Mouse (Mus musculus) regulatory T cell (primary cell): ENCODE results near the gene Ceacam18.
"Not testable (repeated sequence)": the region's sequence is repeated elsewhere in the genome, so short reads cannot be mapped to it uniquely, and the experiment has no call there.

Experiments used
- in situ Hi-C: fragments of 300-600 bp; cut with MboI, MseI; formaldehyde crosslinking; loops from one replicate; pipeline ENCODE4 v1.15.1; 2025; ENCODE audit warnings: high pct_unique_total_duplicates

Ceacam18 gene

DNA sequence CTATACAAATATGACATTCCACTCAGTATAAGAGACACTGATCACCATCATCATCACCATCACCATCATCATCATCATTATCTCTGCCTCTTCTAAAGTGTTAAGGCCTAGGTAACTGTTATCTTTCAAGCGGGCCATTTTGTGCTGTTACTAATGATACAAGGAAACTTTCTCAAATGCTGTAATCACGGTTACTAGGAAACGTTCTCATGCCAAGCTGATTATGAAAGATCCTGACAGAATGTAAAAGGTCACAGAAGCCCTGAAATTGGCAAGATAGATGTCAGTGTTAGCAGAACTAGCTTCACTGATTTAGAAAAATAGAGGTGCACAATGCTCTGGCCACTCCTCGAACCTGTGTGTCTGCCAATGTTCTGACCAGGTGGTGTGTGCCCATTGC is 32.7 kb downstream of the Ceacam18 start:
- in situ Hi-C loops = not testable (repeated sequence)

DNA sequence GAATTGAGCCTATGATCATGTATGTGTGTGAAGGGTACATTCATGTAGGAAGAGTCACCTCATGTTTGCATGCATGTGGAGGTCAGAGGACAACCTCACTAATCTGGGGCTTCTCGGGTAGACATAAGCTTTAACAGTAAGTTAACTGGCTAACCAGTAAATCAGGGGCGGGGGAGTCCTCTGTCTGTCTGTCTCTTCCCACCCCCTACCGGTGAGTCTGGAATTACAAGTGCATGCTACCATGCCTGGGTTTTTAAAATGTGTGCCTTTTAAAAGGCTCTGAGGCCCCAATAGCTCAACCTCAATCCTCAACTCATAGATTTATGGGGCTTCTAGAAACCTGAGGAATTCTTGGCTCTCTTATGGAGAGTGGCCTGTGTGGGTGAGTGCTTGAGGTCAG is 34.1 kb downstream of the Ceacam18 start:
- in situ Hi-C loops = no loop called here

DNA sequence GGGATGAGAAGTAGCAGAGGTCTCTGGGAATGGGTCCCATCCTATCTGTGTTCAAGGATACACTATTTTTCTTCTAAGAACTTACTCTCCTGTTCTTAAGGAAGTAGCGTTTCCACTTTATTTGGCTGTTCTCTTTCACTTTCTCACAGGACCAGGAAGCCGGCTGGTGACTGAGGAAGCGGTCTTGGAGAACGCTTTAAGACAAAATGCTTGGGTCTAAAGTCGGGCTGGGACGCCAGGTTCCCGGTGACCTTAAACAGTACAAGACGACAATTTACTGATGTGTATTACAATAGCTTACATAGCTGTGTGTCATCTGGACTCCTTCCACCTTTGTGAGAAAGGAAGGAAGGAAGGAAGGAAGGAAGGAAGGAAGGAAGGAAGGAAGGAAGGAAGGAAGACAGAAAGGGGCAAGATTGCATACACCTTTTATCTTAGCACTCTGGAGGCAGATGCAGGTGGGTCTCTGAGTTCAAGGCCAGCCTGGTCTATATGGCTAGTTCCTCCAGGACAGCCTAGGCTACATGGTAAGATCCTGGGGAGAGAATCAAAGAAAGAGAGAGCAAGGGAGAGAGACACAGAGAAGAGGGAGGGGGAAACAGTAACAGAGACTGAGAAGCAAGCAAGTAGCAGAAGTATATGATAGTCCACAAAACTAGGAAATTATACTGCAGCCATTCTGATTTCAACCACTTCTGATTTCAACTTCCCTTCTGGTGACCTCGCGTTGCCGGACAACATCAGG is 36.7 kb downstream of the Ceacam18 start:
- in situ Hi-C loops = loop anchor here (10.0 kb wide), 2 partner anchors 86 to 574 kb away; partner anchors contain the start of genes 1700028J19Rik and 2410002F23Rik

DNA sequence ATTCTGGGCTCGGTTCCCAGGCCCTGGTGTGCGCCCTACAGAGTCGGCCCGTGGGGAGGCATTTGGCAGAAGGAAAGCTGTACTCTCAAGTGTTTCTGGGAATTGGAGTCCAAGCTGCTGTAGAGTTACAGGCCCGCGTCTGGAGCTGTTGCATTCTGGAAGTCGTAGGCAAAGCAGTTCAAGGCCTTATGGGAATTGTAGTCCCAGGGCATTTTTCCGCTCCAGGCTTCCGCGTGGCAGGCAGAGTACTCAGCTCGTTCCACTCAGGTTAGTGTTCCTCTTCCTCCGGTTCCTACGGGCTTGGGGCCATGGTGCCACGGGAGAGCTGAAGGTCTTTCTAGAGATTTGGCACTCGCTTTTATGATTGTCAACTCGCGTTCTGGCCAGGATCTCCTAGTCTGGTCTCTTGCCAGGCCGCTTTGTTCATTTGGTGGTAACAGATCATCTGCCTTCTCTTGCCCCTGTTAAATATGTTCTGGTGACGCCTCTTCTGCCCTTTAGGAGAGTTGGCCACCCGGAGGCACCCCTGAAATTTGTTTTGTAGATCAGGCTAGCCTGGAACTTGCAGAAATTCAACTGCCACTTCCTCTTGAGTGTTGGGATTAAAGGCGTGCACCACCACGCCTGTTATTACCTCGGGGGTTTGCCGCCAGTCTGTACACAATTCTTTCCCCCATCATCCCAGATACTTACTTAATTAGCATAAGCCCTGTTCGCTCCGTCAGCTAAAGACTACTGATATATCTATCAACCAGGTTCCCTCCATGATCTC is 37.5 kb downstream of the Ceacam18 start, which contains the start of gene Ctu1:
Gene Ctu1, plus strand, starts transcription at position 208 of the 772 bp plus-strand sequence.
- in situ Hi-C loops = loop anchor here (10.0 kb wide), 2 partner anchors 87 to 573 kb away; partner anchors contain the start of genes 1700028J19Rik and 2410002F23Rik

DNA sequence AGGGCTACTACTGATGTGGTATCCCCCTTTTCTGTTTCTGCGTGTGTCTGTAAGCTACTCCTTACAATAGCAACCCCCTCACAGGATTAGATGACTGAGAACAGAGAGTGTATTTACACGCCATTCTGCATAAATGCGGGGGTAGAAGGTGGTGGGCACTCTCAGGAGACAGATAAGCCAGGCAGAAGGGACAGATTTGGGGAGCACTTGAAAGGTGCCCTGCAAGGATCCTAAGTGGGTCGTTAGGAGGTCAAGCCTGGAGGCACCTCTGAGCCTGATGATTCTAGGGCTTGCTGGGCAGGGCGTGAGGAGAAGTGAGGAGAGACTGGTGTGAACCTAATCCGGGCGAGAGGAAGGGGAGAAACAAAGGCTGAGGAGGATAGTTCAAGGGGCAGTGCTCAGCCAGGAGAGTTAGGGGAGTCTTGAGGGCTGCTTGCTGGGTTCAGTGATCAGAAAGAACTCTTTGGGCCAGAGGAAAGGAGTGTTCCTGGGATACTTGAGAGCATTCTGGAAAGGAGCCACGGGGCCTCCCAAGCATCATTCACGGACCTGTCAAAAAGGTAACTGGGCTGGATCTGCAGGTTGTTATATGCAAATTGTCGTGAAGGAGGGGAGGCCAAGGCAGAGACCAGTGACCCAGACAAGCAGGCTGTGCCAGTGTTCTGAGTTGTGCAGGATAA is 38.2 kb downstream of the Ceacam18 start:
- in situ Hi-C loops = loop anchor here (10.0 kb wide), 2 partner anchors 88 to 572 kb away; partner anchors contain the start of genes 1700028J19Rik and 2410002F23Rik

DNA sequence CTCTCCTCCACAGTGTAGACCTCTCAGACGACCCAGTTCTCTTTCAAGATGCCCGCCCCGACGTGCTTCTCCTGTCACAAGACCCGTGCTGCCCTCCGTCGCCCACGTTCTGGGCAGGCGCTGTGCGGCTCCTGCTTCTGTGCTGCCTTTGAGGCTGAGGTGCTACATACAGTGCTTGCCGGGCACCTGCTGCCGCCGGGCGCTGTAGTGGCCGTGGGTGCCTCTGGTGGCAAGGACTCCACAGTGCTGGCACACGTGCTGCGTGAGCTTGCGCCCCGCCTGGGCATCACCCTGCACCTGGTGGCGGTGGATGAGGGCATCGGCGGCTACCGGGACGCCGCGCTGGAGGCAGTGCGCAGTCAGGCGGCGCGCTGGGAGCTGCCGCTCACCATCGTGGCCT is 40.6 kb downstream of the Ceacam18 start:
- in situ Hi-C loops = loop anchor here (10.0 kb wide), 2 partner anchors 90 to 570 kb away; partner anchors contain the start of genes 1700028J19Rik and 2410002F23Rik

DNA sequence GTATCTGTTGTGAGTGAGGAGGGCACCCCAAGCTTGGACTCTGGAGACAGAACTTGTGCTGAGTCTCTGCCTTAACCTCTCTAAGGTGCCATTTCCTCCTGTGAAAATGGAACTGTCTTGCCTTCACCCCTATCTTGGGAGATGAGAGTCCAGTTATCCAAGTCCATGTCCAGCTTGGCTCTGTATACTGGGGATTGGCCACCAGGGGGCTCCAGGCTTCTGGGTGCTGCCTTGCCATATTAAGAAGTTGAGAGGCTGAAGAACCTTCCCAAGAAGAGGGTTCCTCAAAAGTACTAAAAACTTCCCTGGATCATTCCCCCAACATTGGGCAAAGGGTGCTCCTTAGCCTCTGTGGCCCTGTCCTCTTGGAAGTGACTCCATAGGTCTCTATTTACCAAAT is 44.0 kb downstream of the Ceacam18 start:
- in situ Hi-C loops = loop anchor here (10.0 kb wide), 2 partner anchors 94 to 566 kb away; partner anchors contain the start of genes 1700028J19Rik and 2410002F23Rik

DNA sequence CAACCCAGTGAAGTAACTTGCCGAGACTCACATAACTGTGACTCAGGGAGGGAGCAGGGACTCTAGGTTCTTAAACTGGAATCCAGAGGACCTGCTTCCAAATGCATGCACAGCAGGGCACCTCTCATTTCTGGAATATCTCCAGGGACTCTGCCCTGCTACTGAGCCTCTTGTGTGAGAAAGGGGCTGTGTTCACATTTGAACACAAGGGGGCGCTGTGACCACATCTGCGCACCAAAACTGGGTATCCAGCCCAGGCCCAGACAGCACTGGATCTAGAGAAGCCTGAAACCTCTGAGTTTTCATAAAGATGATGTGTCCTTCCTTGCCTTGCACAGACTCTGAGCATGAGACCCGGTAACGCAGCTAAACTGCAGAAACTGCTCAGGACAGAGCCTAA is 46.5 kb downstream of the Ceacam18 start:
- in situ Hi-C loops = loop anchor here (5.0 kb wide), 1 partner anchor 201 kb away; the partner anchor contains the start of gene Klk4

DNA sequence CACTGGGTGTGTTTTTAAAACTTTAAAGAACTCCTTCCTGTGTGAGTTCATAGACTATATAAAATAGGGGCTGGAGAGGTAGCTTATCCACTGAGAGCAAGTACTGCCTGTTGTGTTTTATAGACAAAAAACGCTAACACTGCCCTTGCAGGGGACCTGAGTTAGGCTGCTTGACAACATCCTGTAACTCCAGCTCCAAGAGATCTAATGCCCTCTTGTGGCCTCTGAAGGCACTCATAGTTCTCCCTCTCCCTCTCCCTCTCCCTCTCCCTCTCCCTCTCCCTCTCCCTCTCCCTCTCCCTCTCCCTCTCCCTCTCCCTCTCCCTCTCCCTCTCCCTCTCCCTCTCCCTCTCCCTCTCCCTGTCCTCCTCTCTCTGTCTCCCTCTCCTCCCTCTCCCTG is 48.0 kb downstream of the Ceacam18 start:
- in situ Hi-C loops = loop anchor here (5.0 kb wide), 1 partner anchor 200 kb away; the partner anchor contains the start of gene Klk4

DNA sequence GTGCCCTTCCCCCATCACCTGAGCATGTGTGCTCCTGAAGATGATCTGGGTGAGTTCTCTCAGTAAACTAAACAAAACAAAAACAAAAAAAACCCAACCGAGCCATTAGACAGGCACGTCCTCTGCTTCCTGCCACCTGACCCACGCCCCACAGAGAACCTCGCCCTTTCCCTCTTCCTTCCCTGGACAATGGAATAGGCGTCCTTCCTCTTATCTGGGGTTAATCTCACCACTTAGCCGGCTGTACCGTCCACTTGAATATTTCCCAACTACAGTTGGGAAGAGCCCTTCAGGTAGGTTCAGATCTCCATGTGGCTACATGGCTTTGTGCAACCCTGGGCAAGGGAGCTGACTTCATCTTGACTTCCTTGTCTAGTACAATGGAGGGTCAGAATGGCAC is 50.6 kb downstream of the Ceacam18 start:
- in situ Hi-C loops = no loop called here

DNA sequence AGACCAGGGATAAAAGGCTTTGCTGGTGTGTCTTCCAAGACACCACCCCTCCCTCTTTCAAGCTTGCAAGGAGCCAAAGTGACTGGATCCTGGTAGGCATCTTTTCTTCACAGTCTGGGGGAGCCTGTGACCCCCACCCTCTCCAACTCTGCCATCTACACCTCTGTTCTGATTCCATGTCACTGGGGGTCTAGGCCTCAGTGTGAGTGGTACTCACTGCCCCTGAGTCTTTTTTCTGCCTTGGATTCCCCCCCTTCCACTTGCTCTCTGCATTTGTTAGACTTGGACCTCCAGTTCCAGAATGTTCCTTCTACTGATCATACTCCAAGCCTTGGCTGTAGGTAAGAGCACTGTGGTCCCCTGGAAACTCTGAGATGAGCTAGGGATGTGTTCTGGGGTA is 55.6 kb downstream of the Ceacam18 start, which contains the start of gene Klk14:
Gene Klk14, plus strand, starts transcription at position 301 of the 400 bp plus-strand sequence.
- in situ Hi-C loops = no loop called here
